ENCODE assay signal across 7 mouse cellular contexts in the genomic region with DNA sequence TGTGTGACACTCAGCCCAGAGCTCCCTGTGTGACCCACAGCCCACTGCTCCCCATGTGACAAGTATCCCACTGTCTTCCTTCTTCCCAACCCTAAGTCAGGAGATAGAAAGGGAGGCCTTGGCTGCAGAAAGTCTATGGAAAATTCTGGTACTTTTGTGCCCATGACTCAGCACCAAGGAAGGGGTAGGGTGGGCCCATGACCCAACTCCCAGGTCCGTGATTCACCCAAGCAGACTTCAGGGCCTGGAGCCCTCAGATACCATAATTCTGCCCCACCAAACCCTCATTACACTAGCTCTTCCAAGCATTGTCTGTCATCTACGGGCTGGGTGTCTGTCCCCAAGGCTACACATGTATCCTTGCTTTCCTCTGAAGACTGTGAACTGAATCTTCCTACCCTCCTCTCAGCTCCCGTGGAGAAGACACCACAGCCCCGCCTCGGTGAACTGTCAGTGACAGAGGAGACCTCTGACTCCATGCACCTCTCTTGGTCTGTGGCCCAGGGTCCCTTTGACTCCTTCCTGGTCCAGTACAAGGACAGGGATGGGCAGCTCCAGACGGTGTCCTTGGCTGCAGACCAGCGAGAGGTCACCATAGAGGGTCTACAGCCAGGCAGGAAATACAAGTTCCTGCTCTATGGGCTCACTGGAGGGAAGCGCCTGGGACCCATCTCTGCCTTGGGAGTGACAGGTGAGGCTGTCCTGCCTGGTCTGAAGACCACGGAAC. TPM values are rescaled to one million over a fixed set of nuclear protein-coding genes. Genes with fewer than 3 reads are reported as not detected.
A peak's percentile ranks its signal among the peaks of the same experiment; 100 is the strongest.
DNase-seq lines count a peak whose midpoint lies in the region.
"Had no signal": no experiment of that assay in that cellular context is flagged by ENCODE, and none has a peak within 500 bp of the region (broad histone marks: within the 10 kb centered on the region; RNA-seq: fewer than 3 reads in every experiment).

No protein-coding gene starts in this region.

- peak; percentile 70 for DNase-seq in NIH3T3 (ENCODE audit: low read depth)
- DNase-seq in adrenal gland, postnatal 10 days = peak; percentile 75
- DNase-seq in adrenal gland, postnatal 36 days = peak; percentile 80 to 82
- peak; percentile 32 for DNase-seq in kidney, adult 18-20 months
- peak; percentile 32 for DNase-seq in kidney, adult 9 months
- DNase-seq in kidney, postnatal 25 days = peak; percentile 58 to 83

RNA-seq across cellular contexts. Expression of a gene that starts 29.3 kb away (rescaled TPM):
- 100 to 1,000 TPM in 1 of 2 experiments, 10 to 100 TPM in 1; 88.4 to 156 TPM for total RNA-seq in adrenal gland, postnatal 10 days (2021)
- 100 to 1,000 TPM; 140 to 152 TPM for total RNA-seq in adrenal gland, postnatal 36 days (2021)
- total RNA-seq: granulocyte monocyte progenitor cell, adult 5-6 weeks had no signal

RNA-seq across cellular contexts. Expression of a gene that starts 44.0 kb away (rescaled TPM):
- 10 to 100 TPM; 40.6 to 47.3 TPM for total RNA-seq in adrenal gland, postnatal 10 days (2021)
- total RNA-seq in adrenal gland, postnatal 36 days (2021) = 10 to 100 TPM; 26.9 to 34.3 TPM
- total RNA-seq: granulocyte monocyte progenitor cell, adult 5-6 weeks had no signal

Comparison
In these comparisons a context has a peak if more than half of its experiments do, and no peak if none do; other contexts are left out.
1. Peak in every context shown above with its lines: DNase-seq.